Mouse (Mus musculus): ENCODE results near the gene Rap1gap2.

DNA sequence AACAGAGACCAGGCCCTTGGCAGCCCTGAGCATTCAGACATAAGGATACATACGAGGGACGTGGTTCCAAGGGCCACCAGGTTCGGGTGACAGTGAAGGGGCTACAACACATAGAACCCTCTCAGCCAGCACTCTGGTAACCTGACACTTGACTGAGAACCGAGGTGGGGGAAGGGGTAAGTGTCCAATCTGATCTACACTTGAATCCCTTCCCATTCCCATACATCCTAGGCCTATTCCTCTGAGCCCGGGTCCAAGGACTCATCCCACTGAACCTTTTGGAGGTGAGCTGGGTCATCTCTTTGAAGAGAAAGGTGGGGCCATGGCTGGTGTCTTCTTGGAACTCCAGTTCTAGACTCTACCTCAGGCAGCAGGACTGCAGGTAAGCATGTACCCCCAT is 647 bp downstream of the Rap1gap2 start:
- TF ChIP-seq POLR2A (IDR thresholded peaks at IDR 0.05; ENCODE audit: borderline replicate concordance, control insufficient read depth, low read depth, low read length) (no peak), CTCF (IDR thresholded peaks at IDR 0.05; ENCODE audit: control insufficient read depth, insufficient read depth, low read length) (no peak)
